Mouse (Mus musculus) liver, adult 10 weeks (tissue): ENCODE measurements around the gene Scn1b. TPM values are rescaled to one million over a fixed set of nuclear protein-coding genes. Genes with fewer than 3 reads are reported as not detected.

Experiments used
- polyA plus RNA-seq: library from polyadenylated mRNA; stranded (reverse); fragments of 350-450 nt; fragmentation: Illumina TruSeq; extraction: RNeasy Lipid Tissue Mini Kit (QIAGEN cat#74804); gene quantifications from one replicate; pipeline ENCODE4 v1.2.3, GENCODE M21; 2014; ENCODE audit warnings: low read depth, low replicate concordance

Gene Scn1b
- polyA plus RNA-seq: 0.42 TPM

GRCm38 (mm10) chr7:31126851-31127724 is at the start of gene Scn1b:
Gene Scn1b (minus strand): TSS chr7:31127003.

DNA sequence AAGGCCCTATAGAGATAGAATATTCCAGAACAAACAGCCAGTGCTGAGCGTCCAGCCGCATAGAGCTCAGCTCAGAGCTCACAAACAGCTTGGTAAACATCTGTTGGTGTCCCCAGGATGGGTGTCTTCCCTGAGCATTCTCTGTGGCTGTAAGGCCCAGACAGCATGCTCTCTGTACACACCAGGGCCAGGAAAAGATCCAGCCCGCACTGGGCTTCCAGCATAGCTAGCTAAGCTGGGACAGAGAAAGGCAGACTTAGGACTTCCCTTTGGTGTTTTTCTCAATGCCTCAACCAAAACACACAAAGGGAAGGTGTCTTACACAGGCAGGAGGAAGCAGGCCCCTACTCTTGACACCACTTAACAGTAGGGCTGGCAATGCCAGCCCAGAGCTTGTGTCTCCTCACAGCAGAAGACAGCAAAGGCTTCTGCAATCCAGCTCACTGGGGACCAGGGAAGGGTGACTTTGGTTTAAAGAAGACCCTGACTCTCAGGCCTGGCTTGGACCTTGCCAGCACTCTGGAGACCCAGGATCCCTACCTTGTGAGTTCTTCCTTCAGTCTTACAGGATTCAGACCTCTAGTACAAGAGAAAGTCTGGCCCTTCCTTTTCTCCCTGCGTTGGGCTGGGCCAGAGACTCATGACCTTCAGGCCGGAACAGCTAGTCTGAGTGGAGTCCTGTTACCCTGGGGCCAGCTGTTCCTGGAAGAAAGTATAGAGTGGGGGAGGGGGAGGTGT is 28.7 kb upstream of the Scn1b start, which contains the start of gene Gramd1a:
Gene Gramd1a (minus strand): TSS at position 601 of the 738 bp plus-strand sequence.

GRCm38 (mm10) chr7:31115182-31115581 is 11.6 kb downstream of the Scn1b start, which contains the start of gene Hpn:
Gene Hpn (minus strand): TSS chr7:31115290.

DNA sequence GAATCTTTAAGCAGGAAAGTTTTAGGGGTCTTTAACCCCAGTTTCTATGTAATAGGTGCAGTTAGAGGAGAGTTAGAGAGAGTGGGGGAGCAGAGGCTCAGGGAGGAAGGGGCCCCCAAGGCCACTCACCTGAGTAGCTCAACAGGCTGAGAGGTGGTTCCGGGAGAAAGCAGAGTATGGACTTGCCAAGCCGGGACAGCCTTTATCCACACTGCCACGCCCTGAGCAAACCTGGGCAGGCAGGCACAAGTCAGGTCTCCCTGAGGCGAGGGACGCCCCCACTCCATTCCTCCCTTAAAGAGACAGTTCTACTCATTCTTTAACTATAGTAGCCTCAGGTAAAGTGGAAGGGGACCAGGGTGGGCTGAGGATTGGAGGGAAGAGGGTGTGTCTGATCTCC is 50.3 kb downstream of the Scn1b start, which contains the start of gene Fxyd3:
Gene Fxyd3 (minus strand): TSS at position 213 of the 400 bp plus-strand sequence.

Other genes with a start within 250 kb of the Scn1b start
- 0.79 TPM for gene Cd22, start 246.7 kb downstream of the Scn1b start, polyA plus RNA-seq
- gene Mag, start 212.1 kb downstream of the Scn1b start, polyA plus RNA-seq: not detected
- gene Hamp2, start 202.3 kb downstream of the Scn1b start, polyA plus RNA-seq: 1,441 TPM
- gene Hamp, start 183.0 kb downstream of the Scn1b start, polyA plus RNA-seq: 2,943 TPM
- gene Usf2, start 170.2 kb downstream of the Scn1b start, polyA plus RNA-seq: 49.2 TPM
- gene Lsr, start 153.5 kb downstream of the Scn1b start, polyA plus RNA-seq: 12.5 TPM
- 2.4 TPM for gene Fam187b, start 153.2 kb downstream of the Scn1b start, polyA plus RNA-seq
- gene Fxyd5, start 84.5 kb downstream of the Scn1b start, polyA plus RNA-seq: 2.7 TPM
- not detected for gene Fxyd7, start 75.5 kb downstream of the Scn1b start, polyA plus RNA-seq
- gene Fxyd1, start 69.8 kb downstream of the Scn1b start, polyA plus RNA-seq: 52.4 TPM
- not detected for gene Lgi4, start 67.7 kb downstream of the Scn1b start, polyA plus RNA-seq
- 0.95 TPM for gene Fxyd3, start 50.3 kb downstream of the Scn1b start, polyA plus RNA-seq
- 31.2 TPM for gene Hpn, start 11.7 kb downstream of the Scn1b start, polyA plus RNA-seq
- gene Gramd1a, start 28.9 kb upstream of the Scn1b start, polyA plus RNA-seq: 3.9 TPM
- not detected for gene Scgb2b2, start 163.5 kb upstream of the Scn1b start, polyA plus RNA-seq
- not detected for gene Scgb1b2, start 164.8 kb upstream of the Scn1b start, polyA plus RNA-seq
- gene Scgb2b3, start 235.1 kb upstream of the Scn1b start, polyA plus RNA-seq: not detected
- gene Scgb1b3, start 248.6 kb upstream of the Scn1b start, polyA plus RNA-seq: not detected